Mouse (Mus musculus): ENCODE data around the gene Smpx. TPM values are rescaled to one million over a fixed set of nuclear protein-coding genes. Genes with fewer than 3 reads are reported as not detected.

Gene Smpx
- not detected for total RNA-seq (2021)
- long read RNA-seq, experiment 1: 0 reads
- long read RNA-seq, experiment 2: 0 reads

DNA sequence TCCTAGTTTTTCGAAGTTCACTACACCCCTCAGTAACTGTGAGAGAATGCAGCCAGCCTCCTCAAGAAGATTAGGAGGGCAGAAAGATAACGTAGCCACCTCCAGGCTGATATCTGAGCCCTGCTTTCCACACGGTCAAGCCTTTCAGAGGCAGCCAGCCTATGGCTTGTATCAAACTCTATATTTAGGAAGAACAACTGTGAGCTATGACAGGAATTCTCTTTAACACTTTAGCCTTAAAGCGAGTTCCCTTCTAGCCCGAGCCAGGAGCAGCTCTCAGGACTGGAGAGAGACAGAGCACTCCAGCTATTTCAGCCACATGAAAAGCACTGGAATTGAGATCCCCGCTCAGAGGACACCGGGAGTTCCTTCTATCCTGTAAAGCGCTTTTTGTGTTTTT is at the start of gene Smpx:
TSS of gene Smpx (plus strand) at position 49 of the 400 bp plus-strand sequence.
- no peak for DNase-seq (ENCODE audit: low spot score in 2 of 2)

DNA sequence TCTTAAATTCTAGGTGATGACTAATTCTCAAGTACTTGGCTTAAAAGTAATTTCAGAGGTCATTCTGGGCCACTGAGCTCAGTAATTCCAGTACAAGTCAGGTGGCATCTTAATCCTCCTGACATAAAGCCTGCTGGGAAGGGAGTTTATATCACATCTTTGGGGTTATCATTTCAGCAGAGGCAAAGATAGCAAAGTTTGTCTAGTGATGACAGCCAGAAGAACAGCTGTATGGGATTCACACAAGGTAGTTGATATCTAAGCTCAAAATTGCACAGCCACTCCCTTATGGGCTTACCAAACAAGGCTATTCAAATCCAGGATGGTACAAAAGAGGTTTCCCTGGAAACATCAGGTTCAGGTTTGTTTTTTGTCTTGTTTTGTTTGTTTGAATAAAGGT is 43.7 kb upstream of the Smpx start:
- no peak for DNase-seq (ENCODE audit: low spot score in 2 of 2)

DNA sequence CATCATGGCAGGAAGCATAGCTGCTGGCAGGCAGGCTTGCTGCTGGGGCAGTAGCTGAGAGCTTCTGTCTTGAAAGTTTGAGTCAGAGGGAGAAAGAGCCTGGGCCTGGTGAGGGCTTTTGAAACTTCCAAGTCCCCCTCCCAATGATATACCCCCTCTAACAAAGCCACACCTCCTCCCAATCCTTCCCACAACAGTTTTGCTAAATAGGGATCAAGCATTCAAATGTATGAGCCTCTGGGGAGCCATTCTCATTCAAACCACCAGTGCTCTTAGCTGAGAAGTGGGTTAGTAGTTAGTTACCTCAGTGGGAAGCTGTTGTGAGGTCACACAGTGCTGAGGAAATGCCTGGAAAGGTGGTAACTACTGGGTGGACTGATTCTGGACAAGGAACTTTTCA is 41.4 kb upstream of the Smpx start:
- DNase-seq (ENCODE audit: low spot score in 2 of 2): no peak

DNA sequence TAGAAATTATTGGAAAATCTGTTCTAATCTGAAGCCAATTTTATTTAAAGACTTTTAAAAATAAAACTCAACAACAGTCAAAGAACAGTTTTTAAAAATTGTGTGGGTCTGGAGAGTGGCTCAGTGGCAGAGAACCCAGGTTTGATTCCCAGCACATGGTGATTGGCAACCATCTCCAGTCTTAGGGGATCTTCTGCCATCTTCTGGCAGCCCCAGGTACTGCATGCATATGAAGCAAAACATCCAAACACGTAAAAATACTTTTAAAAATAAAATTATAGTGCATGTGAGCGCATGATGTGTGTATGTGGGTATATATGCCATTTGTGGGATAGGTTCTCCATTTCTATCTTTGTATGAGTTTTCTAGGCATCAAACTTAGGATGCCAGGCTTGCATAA is 26.9 kb upstream of the Smpx start:
- DNase-seq (ENCODE audit: low spot score in 2 of 2): no peak

DNA sequence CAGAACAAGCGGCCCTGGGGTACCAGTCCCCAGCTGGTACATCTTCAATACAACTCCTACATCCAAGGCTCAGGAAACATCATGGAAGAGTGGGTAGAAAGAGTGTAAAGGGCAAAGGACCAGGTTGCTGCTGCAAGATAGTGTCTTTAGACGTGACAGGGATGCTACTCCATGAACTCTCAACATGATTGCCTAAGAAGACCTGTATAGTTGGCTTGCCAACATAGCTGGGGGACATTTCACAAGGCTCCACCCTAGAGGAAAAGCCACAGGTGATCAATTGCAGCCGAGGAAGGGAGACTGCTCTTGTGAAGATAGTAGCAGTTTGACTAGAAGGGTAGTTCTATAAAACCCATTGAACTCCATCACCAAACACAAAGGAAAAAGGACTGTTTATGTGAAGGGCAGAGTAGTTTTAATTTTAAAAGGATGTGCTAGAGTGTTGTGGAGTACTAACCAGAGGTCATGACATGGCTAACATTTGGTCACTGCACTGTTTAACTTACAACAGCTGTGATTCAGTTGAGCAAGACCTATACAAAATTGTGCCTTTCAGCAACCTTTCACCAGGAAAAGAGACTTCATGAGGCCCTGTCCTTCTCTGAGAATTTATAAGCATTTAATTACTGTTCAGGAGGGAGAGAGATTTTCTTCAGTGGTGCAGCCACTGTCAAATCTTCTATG is 23.9 kb upstream of the Smpx start:
- no peak for DNase-seq (ENCODE audit: low spot score in 2 of 2)

DNA sequence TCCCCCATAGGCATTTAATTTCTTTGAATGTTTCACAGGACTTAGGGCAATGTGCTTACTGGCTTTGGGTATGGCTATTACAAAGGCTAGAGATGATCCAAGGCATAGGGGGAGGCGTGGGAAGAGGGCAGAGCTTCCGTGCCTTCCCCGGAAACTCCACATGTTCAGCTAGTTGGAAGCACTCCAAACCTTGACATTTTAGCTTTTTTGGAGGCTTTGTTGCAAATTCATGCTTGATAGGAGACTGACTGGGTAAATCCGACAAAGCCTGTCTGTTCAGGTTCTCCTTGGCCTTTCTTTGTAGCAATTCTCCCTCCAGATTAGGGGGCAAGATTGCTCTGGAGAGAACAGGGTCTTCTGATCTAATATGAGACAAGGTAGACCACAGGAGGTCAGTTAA is 7.5 kb upstream of the Smpx start:
- no peak for DNase-seq (ENCODE audit: low spot score in 2 of 2)

DNA sequence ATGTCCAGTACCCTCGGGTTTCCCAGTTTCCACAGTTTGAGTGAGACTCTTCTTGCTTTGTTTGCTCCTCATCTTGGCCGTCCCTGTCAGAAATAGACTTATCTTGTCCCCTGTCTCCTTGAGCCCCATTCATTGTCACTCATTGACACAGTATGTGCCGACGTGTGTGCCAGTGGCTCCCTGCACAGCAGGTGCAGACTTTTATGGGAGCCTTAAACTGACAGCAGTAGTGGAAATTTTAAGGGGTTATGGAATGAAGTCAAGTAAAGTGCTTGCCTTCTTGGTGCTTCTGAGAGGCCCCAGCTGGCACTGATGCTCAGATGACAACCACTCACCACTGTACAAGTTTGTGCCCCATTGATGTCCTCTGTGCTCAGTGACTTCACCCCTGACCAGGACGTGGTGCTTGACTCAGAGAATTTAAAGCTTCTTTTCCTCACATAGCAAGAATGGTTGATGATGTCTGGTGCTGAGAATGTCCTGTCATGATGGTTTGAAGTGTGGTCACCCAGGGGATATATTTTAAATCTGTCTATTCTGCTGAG is 1.0 kb upstream of the Smpx start:
- DNase-seq (ENCODE audit: low spot score in 2 of 2): no peak

DNA sequence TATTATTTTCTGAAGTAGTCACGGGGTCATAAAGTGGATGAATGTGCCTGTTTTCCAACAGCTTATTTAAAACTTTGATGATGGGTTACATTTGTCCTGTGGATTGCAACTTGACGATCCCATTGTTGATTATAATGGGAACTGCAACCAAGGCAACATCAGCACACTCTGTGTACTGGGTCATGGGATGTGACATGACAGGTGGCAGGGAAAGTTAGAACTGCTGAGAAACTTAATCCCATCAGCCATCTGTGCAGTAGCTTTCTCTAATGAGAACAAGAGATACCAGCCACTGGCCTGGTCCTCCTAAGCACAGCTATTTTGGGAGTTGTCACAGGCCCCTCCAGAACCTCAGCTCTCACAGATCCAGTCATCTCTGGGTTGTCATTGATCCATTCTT is 8.5 kb downstream of the Smpx start:
- DNase-seq (ENCODE audit: low spot score in 2 of 2): no peak

DNA sequence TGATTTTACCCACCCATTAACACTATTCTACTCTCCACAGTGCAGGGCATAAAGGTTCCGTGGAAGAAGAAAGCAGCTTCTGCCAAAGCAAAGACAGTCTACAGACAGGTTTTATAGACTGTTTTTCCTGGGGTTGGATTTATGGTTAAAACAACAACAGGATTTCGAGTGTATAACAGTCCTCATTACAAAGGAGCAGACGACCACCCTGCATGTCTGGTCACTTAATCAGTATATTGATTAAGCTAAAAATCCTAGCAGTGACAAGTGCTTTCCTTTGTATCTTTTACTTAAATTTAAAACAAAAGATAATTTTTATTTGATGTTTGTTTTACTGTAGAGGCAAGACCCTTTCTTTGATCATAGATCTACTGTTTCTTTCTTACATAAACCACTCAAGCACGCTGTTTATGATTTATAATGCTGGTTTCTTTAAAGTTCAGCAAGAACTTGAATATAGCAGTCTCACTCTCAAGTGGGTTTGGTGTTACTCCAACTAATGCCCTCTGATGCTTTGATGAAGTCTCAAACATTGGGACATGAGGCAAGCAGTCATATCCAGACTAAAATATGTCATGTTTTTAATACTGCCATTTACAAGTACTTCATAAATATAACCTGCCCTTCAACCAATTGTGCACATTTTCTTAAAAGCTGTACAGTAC is 10.0 kb downstream of the Smpx start:
- no peak for DNase-seq (ENCODE audit: low spot score in 2 of 2)

DNA sequence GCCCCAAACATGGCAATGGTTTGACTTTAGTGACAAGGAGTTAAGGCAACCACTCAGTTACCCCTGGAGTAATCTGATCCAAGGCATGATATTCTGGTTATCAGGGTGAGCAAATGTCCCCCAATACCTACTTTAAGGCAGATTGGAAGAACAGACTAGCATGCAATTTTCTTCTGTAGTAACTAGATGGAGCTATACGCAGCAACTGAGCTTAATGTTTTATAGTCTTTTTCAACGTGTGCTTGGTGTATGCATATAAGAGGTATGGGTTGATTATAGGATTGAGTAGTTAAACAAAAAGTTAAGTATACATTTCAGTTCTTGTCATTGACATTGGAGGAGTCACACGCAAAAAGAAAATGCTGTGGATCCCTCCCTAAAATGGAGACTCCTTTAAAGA is 21.2 kb downstream of the Smpx start:
- no peak for DNase-seq (ENCODE audit: low spot score in 2 of 2)

DNA sequence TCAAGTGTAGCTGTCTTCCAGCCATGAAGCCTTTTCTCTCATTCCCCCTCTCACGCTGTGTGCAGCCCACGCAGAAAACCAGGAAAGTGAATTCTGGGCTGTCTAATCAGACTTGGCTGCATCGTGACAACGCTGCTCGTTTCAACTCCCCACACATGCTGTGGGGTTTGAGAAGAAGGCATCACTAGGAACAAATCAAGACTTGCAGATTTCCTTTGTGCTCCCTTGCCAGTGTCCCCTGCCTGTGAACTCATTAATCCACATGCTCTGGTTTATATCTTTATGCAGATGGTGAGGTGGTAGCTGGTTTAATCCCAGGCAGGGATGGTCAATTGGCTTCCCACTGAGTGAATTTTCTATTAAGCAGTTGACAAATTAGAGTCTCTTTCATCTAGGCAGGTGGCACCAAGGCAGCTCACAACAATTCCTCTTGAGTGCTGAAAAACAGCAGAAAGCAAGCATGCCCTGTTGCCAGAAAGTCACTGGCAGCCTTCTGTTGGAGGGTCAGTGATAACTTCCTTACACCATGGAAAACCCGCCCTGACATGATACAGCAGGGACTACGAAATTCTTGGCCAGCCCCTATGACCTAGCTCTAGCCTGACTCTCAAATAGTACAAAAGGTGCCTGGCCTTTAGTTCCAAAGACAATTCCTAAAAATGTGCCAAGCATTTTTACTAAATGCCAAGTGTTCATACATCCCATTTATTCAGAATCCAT is 32.1 kb downstream of the Smpx start:
- DNase-seq (ENCODE audit: low spot score in 2 of 2): peak; percentile 26 to 43

DNA sequence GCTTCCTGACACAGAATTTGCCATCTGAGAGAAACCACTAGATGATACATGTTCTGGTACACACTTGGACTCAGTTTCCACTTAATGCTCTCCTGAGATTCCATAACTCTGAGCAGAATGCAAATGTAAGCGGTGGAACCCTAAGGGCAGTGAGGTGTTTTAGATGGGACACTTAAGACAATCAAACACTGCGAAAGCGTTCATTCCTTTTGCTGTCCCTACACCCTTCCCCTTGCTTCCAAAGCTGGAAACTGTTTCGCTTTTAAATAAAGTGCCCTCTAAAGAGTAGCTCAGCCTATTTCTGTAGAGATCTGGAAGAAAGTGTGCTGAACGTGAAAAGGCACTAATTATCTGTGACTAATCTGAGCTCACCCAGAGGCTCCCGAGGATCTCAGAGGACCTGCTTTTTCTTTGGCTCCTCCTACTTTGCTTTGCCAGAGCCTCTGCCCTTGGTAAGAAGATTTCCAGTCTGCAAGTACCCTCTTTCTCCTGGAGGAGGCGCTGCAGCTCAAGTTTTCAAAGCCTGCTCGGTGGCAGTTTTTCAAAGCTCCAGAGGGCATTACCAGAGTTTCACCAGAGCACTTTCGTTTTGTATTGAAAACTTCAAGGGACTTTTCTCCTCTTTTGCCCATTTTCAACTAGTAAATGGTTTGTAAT is 33.1 kb downstream of the Smpx start:
- peak; percentile 77 to 78 for DNase-seq (ENCODE audit: low spot score in 2 of 2)

DNA sequence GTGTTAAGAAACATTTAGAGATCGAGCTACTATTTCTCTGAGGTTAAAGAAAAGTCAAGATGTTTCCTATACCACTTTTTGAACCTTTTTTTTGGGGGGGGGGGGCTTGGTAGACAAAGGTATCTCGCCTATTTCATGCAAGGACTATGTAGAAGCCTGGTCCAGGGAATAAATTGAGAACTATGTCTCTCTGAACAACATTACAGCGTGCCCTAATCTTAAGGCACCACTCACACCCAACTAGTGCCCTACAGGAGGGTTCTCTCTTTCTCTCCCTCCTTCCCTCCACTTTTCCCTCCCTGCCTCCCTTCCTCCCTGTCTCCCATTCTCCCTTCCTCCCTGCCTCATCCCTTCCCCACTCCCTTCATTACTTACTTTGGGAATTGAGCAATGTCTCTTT is 33.6 kb downstream of the Smpx start:
- DNase-seq (ENCODE audit: low spot score in 2 of 2): no peak

DNA sequence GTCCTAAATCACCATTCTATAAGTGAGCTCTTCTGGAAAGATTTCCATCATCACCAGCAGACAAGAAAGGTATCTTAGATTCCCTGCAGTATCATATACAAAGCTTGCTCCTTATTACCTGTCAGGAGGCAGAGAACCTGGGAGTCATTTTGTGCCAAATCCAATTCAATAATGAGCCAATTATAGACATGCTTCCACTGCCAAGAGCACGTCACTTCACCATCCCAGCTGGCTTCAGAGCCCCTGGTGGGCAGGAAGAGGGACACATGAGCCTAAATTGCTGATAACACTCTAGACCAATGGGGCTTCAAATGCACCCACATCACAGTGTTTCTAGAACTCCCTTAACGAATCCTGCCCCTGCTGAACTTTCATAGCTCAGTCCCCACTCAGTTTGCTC is 35.1 kb downstream of the Smpx start:
- no peak for DNase-seq (ENCODE audit: low spot score in 2 of 2)

DNA sequence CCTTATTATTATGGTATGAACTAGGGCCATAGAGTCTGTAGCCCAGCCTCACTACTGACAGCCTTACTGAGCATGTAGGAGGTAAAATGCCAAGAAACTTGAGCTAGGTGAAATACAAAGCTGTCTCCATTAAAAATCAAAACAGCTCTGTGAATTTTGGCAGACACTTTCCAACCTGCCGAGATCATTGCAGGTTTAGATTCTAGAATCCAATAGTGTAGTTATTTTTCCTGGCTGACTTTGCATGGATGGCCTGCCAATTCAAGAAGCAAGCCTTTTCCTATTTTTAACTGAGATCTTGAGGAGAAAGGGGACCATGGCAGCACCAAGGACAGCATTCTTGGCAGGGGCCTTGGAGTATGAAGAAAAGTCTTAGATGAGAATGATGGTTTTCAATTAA is 35.6 kb downstream of the Smpx start:
- no peak for DNase-seq (ENCODE audit: low spot score in 2 of 2)

DNA sequence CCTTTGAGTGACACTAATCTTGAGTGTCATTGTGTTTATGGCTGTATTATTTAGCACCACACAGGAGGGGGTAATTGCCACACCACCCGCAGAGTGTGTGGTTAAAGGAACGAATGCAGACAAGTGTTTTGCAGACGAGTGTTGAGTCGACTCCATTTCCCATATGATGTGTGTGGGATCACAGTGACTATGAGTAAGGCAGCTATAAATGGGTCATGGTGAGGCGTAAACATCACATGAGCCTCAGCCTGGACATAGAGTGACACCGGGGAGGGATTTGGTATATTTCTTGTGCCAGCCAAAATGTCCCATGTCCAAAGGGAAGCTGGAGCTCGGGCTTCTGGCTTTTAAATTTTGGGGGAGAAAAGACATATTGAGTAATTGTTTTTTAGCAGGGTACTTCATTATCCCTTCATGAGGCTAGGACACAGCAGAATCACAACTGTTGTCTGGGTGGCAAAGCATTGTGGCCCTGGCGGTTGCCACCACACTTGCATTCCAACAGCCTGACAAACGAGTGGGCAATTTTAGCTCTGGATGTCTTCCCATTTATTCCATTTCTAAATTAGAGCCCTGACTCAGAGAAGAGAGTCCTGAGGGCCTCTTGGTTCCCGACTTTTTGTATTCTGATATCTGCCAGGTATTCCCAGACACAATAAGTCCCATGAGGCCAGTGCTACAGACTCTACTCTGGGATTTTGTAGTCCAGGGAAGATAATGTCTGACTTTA is 49.3 kb downstream of the Smpx start:
- no peak for DNase-seq (ENCODE audit: low spot score in 2 of 2)

DNA sequence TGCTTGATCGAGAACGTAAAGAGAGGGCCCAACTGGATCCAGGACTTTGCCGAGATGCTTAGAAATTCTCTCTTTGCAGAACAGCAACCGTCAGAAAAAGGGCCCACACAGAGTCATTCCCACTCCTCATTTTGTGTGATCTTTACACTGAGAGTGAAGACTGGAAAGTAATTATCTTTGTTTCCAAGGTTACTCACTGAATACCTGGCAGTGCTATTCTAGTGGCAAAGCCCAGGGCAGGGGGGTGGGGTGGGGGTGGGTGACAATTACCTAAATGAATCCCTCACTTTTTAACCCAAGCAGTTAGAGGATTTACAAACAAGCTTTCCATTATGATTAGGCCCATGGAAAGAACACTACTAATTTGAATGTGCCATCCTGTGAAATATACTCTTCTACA is 55.8 kb downstream of the Smpx start:
- DNase-seq (ENCODE audit: low spot score in 2 of 2): no peak

DNA sequence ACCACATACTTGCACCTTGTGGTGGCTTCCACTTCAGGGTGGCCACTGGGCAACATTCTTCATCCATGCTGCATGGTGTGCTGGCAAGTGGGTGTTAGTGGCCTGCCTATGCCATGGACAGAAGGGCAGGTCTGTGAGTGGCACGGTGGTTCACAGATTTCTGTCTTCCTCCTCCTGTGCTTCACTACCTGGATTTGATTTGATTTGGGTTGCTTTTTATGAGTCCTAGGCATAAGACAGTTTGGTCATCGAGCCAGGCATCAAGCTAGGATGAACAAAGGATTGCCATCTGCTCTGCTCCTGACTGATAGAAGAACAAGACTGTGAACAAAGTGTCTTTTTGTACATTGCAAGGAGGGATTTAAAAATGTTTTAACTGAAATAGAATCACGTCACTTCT is 63.8 kb downstream of the Smpx start:
- no peak for DNase-seq (ENCODE audit: low spot score in 2 of 2)

DNA sequence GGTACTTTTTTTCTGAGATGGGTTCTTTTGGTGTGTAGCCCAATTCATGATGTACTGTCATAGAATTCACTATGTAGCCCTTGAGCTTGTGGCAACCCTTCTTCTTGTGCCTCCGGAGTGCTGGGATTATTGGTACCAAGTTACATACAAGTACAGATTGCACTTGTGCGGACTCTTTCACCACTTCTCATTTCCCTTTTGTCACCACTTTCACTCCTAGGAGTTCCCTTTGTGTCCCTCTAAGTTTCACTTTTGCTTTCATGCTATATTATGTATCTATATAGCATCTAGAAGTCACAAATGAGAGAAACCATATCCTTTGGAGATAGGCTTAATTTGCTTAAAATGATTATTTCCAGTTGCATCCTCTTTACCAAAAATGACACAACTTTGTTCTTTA is 103.0 kb downstream of the Smpx start:
- no peak for DNase-seq (ENCODE audit: low spot score in 2 of 2)

Measured in left cerebral cortex, adult 18-20 months (tissue).